ENCODE assay signal across 22 mouse cellular contexts in the genomic region with DNA sequence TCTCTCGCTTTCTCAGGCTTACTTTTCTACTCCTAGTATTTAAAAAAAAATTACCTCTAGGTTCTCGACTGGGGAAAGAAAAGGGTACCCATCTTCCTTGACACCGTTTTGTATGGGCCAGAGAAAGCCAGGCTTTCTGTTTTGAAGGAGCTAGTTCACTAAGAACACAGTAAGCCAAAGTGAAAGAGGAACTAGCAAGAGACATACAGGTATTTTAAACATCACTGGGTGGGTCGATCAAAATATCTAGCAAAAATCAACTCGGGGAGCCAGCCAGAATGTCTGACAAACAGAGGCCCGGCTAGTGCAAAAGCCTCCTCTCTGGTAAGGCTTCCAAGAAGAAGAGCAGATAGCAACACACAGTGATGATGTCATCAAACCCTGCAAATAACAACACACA. TPM values are rescaled to one million over a fixed set of nuclear protein-coding genes. Genes with fewer than 3 reads are reported as not detected.
DNase-seq lines count a peak whose midpoint lies in the region; ATAC-seq and TF ChIP-seq lines count a peak whose summit lies in the region.
"Had no signal": no experiment of that assay in that cellular context is flagged by ENCODE, and none has a peak within 500 bp of the region (broad histone marks: within the 10 kb centered on the region; RNA-seq: fewer than 3 reads in every experiment).

No protein-coding gene starts in this region.

- TF ChIP-seq POLR2A in MEL (IDR thresholded peaks at IDR 0.05; ENCODE audit: control insufficient read depth in 1 of 2, insufficient read depth in 1 of 2, low read depth in 1 of 2, low read length in 2 of 2, poor library complexity in 1 of 2) = no peak

- H3K27me3 ChIP-seq in neural tube, embryonic 13.5 days = no peaks in the 10 kb centered on the region
- H3K27me3 ChIP-seq in MEL (ENCODE audit: control insufficient read depth in 1 of 2, insufficient read depth in 2 of 2, low read length in 2 of 2) = no peaks in the 10 kb centered on the region
- H3K27me3 ChIP-seq in forebrain, embryonic 10.5 days (ENCODE audit: poor library complexity, severe bottlenecking) = no peaks in the 10 kb centered on the region
- H3K27me3 ChIP-seq: embryonic facial prominence, embryonic 12.5 days had no signal

- H3K27ac ChIP-seq in neural tube, embryonic 13.5 days (replicated peaks) = 0 out of 2 replicates have a peak overlapping the region, but pooled peaks have one; percentile 39
- H3K27ac ChIP-seq in MEL (ENCODE audit: control insufficient read depth, low read depth, low read length) = no peak overlapping the region
- no peak overlapping the region for H3K27ac ChIP-seq in forebrain, embryonic 10.5 days
- H3K27ac ChIP-seq: embryonic facial prominence, embryonic 10.5 days; embryonic facial prominence, embryonic 12.5 days; forebrain, embryonic 12.5 days had no signal

- H3K9me3 ChIP-seq in neural tube, embryonic 13.5 days = no peaks in the 10 kb centered on the region
- H3K9me3 ChIP-seq in MEL (replicated peaks; ENCODE audit: insufficient read depth, low read length) = no peaks in the 10 kb centered on the region; the same call in 1 of the 2 replicates
- no peaks in the 10 kb centered on the region for H3K9me3 ChIP-seq in forebrain, embryonic 10.5 days
- H3K9me3 ChIP-seq: embryonic facial prominence, embryonic 10.5 days; embryonic facial prominence, embryonic 12.5 days; forebrain, embryonic 12.5 days; G1E had no signal

- ATAC-seq in neural tube, embryonic 13.5 days (ENCODE audit: low read depth) = no peak
- ATAC-seq: CD4-positive, CD25-positive, alpha-beta regulatory T cell, adult 4 months; forebrain, embryonic 14.5 days; forebrain, embryonic 16.5 days had no signal

- no peak overlapping the region for H3K4me3 ChIP-seq in neural tube, embryonic 13.5 days
- no peak overlapping the region for H3K4me3 ChIP-seq in MEL (ENCODE audit: control insufficient read depth in 1 of 2, insufficient read depth in 1 of 2, low read depth in 2 of 2, low read length in 2 of 2)
- no peak overlapping the region for H3K4me3 ChIP-seq in forebrain, embryonic 10.5 days
- H3K4me3 ChIP-seq: embryonic facial prominence, embryonic 10.5 days; embryonic facial prominence, embryonic 12.5 days; forebrain, embryonic 12.5 days had no signal

- H3K4me1 ChIP-seq in neural tube, embryonic 13.5 days (replicated peaks) = peaks cover 11% of the 10 kb centered on the region
- H3K4me1 ChIP-seq in MEL (ENCODE audit: control insufficient read depth in 1 of 2, insufficient read depth in 2 of 2, low read length in 2 of 2) = no peaks in the 10 kb centered on the region
- H3K4me1 ChIP-seq in forebrain, embryonic 10.5 days = peaks cover 8% of the 10 kb centered on the region; the same call in 1 of the 2 replicates

- 85% methylated on average over 6 of the region's 6 CpGs for WGBS in neural tube, embryonic 13.5 days
- WGBS in forebrain, embryonic 10.5 days = 93% methylated on average over 6 of the region's 6 CpGs

- TF ChIP-seq CTCF in MEL (IDR thresholded peaks at IDR 0.05 in 2 of 3, conservative IDR thresholded peaks at IDR 0.05 in 1 of 3; ENCODE audit: control insufficient read depth in 1 of 3, insufficient read depth in 1 of 3, low read depth in 2 of 3, low read length in 3 of 3, poor library complexity in 1 of 3, severe bottlenecking in 1 of 3) = no peak

- H3K9ac ChIP-seq in neural tube, embryonic 13.5 days = no peak overlapping the region
- H3K9ac ChIP-seq in MEL (ENCODE audit: control insufficient read depth, low read depth, low read length, poor library complexity, severe bottlenecking) = no peak overlapping the region
- H3K9ac ChIP-seq: embryonic facial prominence, embryonic 12.5 days; forebrain, embryonic 12.5 days had no signal

- no peak for TF ChIP-seq RAD21 in MEL (IDR thresholded peaks at IDR 0.05; ENCODE audit: low read depth, low read length)

- H3K79me2 ChIP-seq in MEL (ENCODE audit: control insufficient read depth, insufficient read depth, low read length, poor library complexity) = no peaks in the 10 kb centered on the region

- H3K36me3 ChIP-seq in neural tube, embryonic 13.5 days = no peaks in the 10 kb centered on the region
- no peaks in the 10 kb centered on the region for H3K36me3 ChIP-seq in MEL (ENCODE audit: control insufficient read depth in 1 of 2, insufficient read depth in 2 of 2, low read length in 2 of 2)
- no peaks in the 10 kb centered on the region for H3K36me3 ChIP-seq in forebrain, embryonic 10.5 days (replicated peaks)
- H3K36me3 ChIP-seq: embryonic facial prominence, embryonic 10.5 days; embryonic facial prominence, embryonic 12.5 days; forebrain, embryonic 12.5 days; G1E had no signal

- no peak overlapping the region for H3K4me2 ChIP-seq in neural tube, embryonic 13.5 days
- H3K4me2 ChIP-seq: embryonic facial prominence, embryonic 12.5 days; forebrain, embryonic 12.5 days had no signal

- TF ChIP-seq EP300 in MEL (IDR thresholded peaks at IDR 0.05; ENCODE audit: low read depth in 1 of 2, low read length in 2 of 2) = no peak

- no peak for DNase-seq in neural tube, embryonic 10.5 days (ENCODE audit: extremely low spot score, low spot score)
- DNase-seq in A20 (ENCODE audit: low read depth, low spot score) (peak; percentile 60), MEL (ENCODE audit: low read depth, low spot score) (peak; percentile 25)
- DNase-seq in cerebellum, postnatal 14 days = no peak
- no peak for DNase-seq in forebrain, embryonic 10.5 days (ENCODE audit: extremely low spot score, low spot score)
- no peak for DNase-seq in retina, postnatal 1 day
- DNase-seq: adrenal gland, adult 2 months; adrenal gland, postnatal 10 days; adrenal gland, postnatal 25 days; cerebellum, adult 11 months; cerebellum, adult 18-20 months; cerebellum, adult 8-10 months; cerebellum, adult 9-11 months; cerebellum, postnatal 25 days had no signal

TF ChIP-seq in MEL, 35 proteins besides CTCF, POLR2A, EP300 and RAD21:
- TF ChIP-seq NRF1 (IDR thresholded peaks at IDR 0.05; ENCODE audit: insufficient read depth, low read depth, low read length, poor library complexity, severe bottlenecking) (no peak), MXI1 (IDR thresholded peaks at IDR 0.05; ENCODE audit: low read depth, low read length) (no peak), CHD2 (IDR thresholded peaks at IDR 0.05; ENCODE audit: low read length) (no peak), HCFC1 (IDR thresholded peaks at IDR 0.05; ENCODE audit: low read depth, low read length) (no peak), TBP (IDR thresholded peaks at IDR 0.05; ENCODE audit: low read depth, low read length) (no peak), MEF2A (IDR thresholded peaks at IDR 0.05; ENCODE audit: extremely low read depth, insufficient replicate concordance, low read depth, low read length, poor library complexity, severe bottlenecking) (no peak), GATA1 (IDR thresholded peaks at IDR 0.05; ENCODE audit: low read depth, low read length) (no peak), USF2 (IDR thresholded peaks at IDR 0.05; ENCODE audit: borderline replicate concordance in 1 of 2, insufficient read depth in 1 of 2, low read depth in 1 of 2, low read length in 2 of 2) (no peak), ELF1 (IDR thresholded peaks at IDR 0.05; ENCODE audit: low read depth, low read length) (no peak), SIN3A (IDR thresholded peaks at IDR 0.05; ENCODE audit: low read length) (no peak), TCF12 (IDR thresholded peaks at IDR 0.05; ENCODE audit: low read depth, low read length) (no peak), MAFK (IDR thresholded peaks at IDR 0.05; ENCODE audit: borderline replicate concordance, low read depth, low read length) (no peak)

RNA-seq across cellular contexts. Expression of a gene that starts 52.2 kb away (rescaled TPM):
- 26.5 and 28.4 TPM in 2 replicates for polyA plus RNA-seq in neural tube, embryonic 13.5 days (2015; fragmentation: Nextera tagmentation; extraction: Ambion mirVana)
- 13.8 and 18.4 TPM in 2 replicates for total RNA-seq in MEL (2012; rRNA removed)
- polyA plus RNA-seq in MEL (2012; ENCODE audit: insufficient read depth in 1 of 2, insufficient read length in 2 of 2, low read depth in 1 of 2, low replicate concordance in 2 of 2, missing spikeins in 1 of 2) = 10 to 100 TPM in 1 of 2 experiments, not detected in 1; 17.8 TPM
- 23.1 and 24.0 TPM in 2 replicates for polyA plus RNA-seq in forebrain, embryonic 10.5 days (2016; fragmentation: Nextera tagmentation; extraction: Ambion mirVana)

Comparison
In these comparisons a context has a peak if more than half of its experiments do, and no peak if none do; other contexts are left out.
1. DNase-seq: peak in A20 (single experiment) and MEL (single experiment); none in neural tube, embryonic 10.5 days (single experiment), cerebellum, postnatal 14 days (0 of 2), forebrain, embryonic 10.5 days (single experiment) and retina, postnatal 1 day (single experiment).